Mouse (Mus musculus) stomach, embryonic 14.5 days (tissue): ENCODE results near the gene Slf1. TPM values are rescaled to one million over a fixed set of nuclear protein-coding genes. Genes with fewer than 3 reads are reported as not detected.
"Not testable (repeated sequence)": the region's sequence is repeated elsewhere in the genome, so short reads cannot be mapped to it uniquely, and the experiment has no call there.

Source experiments
- ATAC-seq: fragments of 200-750 bp; cut with Nextera tagmentation; 2 replicates; pipeline ENCODE4 v1.8.0; 2017; ENCODE audit warnings: low read depth, moderate TSS enrichment; ENCODE audit not compliant: insufficient number of reproducible peaks, insufficient read depth, low FRiP score
- H3K27ac ChIP-seq: fragments of 300-500 bp; sonication (generic); 2 replicates; pipeline ENCODE4 v1.5.1; 2014; ENCODE audit warnings: mild to moderate bottlenecking, low read length, moderate library complexity, mixed read lengths
- H3K27me3 ChIP-seq: fragments of 300-500 bp; sonication (generic); 2 replicates; pipeline ENCODE4 v1.6.1; 2014; ENCODE audit warnings: low read length, control low read depth, mixed read lengths; ENCODE audit not compliant: control insufficient read depth, insufficient read depth
- H3K36me3 ChIP-seq: fragments of 300-500 bp; sonication (generic); 2 replicates; pipeline ENCODE4 v1.6.1; 2014; ENCODE audit warnings: mild to moderate bottlenecking, control low read depth, low read length, moderate library complexity, mixed read lengths; ENCODE audit not compliant: control insufficient read depth, insufficient read depth
- H3K4me1 ChIP-seq: fragments of 300-500 bp; sonication (generic); 2 replicates; pipeline ENCODE4 v1.6.1; 2014; ENCODE audit warnings: low read length, control low read depth, mixed read lengths; ENCODE audit not compliant: control insufficient read depth, insufficient read depth
- H3K4me2 ChIP-seq: fragments of 300-500 bp; sonication (generic); replicated peaks from 2 replicates; pipeline ENCODE4 v1.6.1; 2014; ENCODE audit warnings: low read depth, low read length, control low read depth
- H3K4me3 ChIP-seq: fragments of 300-500 bp; sonication (generic); 2 replicates; pipeline ENCODE4 v1.5.1; 2014; ENCODE audit warnings: low read depth, low read length, control low read depth
- H3K9ac ChIP-seq: fragments of 300-500 bp; sonication (generic); replicated peaks from 2 replicates; pipeline ENCODE4 v1.6.1; 2014; ENCODE audit warnings: low read depth, mild to moderate bottlenecking, control low read depth, low read length, moderate library complexity, mixed read lengths
- H3K9me3 ChIP-seq: fragments of 300-500 bp; sonication (generic); 2 replicates; pipeline ENCODE4 v1.6.1; 2016; ENCODE audit warnings: low read depth, low read length, control low read depth; ENCODE audit not compliant: control insufficient read depth
- WGBS: fragments of 180-500 bp; shearing (Covaris S2); extraction: QIAGEN DNeasy Blood & Tissue Kit; methylation state at CpG from one replicate; pipeline ENCODE4 v1.1.7; 2014; 5-methylcytosine and 5-hydroxymethylcytosine counted together
- polyA plus RNA-seq: library from polyadenylated mRNA; unstranded; fragments of >200 nt; fragmentation: Nextera tagmentation; extraction: Ambion mirVana; gene quantifications from 2 replicates; pipeline ENCODE4 v1.2.1, GENCODE M21; 2014

Gene Slf1
- polyA plus RNA-seq, 1 experiment from 2014 or later, result 41.1 TPM

DNA sequence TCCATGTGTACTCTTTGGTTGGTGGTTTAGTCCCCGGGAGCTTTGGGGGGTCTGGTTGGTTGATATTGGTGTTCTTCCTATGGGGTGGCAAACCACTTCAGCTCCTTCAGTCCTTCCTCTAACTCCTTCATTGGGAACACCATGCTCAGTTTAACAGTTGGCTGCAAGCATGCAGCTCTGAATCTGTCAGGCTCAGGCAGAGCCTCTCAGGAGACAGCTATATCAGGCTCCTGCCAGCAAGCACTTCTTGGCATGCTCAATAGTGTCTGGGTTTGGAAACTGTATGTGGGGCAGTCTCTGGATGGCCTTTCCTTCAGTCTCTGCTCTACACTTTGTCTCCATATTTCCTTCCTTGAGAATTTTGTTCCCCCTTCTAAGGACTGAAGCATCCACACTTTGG lies 42.4 kb downstream of the Slf1 start:
- not testable (repeated sequence) for H3K9me3 ChIP-seq, ATAC-seq, H3K36me3 ChIP-seq, H3K9ac ChIP-seq, H3K27me3 ChIP-seq, H3K4me1 ChIP-seq, H3K4me2 ChIP-seq, H3K4me3 ChIP-seq, H3K27ac ChIP-seq
- 91% methylated on average over 1 of the region's 1 CpGs for WGBS

DNA sequence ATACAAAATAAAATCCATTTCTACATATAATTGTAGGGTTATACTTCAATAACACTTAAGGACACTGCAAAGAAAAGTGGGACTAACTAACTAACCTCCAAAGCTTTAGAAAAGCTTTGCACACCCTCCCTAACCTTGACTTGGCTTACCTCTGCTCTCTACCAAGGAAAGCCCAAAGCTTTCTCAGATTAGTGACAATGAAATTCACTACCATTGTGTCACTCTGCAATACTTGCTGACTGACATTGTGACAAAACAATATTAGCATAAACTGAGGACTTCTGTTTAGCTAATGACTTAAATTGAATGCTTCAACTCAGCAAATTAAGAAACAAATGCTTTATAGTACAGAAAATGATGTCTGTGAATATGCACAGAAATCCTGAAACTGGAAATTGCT lies 63.2 kb downstream of the Slf1 start:
- Histone ChIP-seq H3K4me3 (no peak overlapping the region), H3K27me3 (no peaks in the 10 kb centered on the region), H3K9ac (no peak overlapping the region), H3K36me3 (no peaks in the 10 kb centered on the region), H3K9me3 (peaks cover 3% of the 10 kb centered on the region; the same call in 1 of the 2 replicates), H3K4me1 (no peaks in the 10 kb centered on the region), H3K4me2 (no peak overlapping the region), H3K27ac (no peak overlapping the region)
- no peak for ATAC-seq

DNA sequence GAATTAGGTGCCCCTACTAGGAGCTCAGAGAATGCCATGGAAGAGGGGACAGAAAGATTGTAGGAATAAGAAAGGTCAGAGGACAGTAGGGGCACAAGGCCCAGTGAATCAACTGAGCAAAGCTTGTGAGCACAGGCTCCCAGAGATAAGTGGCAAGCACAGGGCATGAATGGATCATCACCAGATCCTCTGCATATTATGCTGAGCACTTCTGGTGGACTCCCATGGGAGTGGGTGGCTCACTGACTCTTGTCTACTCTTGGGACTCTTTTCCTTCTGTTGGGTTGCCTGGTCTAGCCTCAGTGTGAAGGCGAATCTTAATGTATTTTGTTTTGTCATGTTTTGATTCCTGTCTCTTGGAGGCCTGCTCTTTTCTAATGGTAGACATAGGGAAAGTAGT lies 66.4 kb downstream of the Slf1 start:
- H3K9me3 ChIP-seq, result no peaks in the 10 kb centered on the region
- H3K4me1 ChIP-seq, result no peaks in the 10 kb centered on the region
- H3K9ac ChIP-seq, result no peak overlapping the region
- WGBS, result 91% methylated on average over 1 of the region's 1 CpGs
- no peak overlapping the region for H3K4me2 ChIP-seq
- no peak overlapping the region for H3K4me3 ChIP-seq
- no peaks in the 10 kb centered on the region for H3K27me3 ChIP-seq
- H3K27ac ChIP-seq, result no peak overlapping the region
- ATAC-seq, result no peak
- no peaks in the 10 kb centered on the region; the same call in 1 of the 2 replicates for H3K36me3 ChIP-seq

DNA sequence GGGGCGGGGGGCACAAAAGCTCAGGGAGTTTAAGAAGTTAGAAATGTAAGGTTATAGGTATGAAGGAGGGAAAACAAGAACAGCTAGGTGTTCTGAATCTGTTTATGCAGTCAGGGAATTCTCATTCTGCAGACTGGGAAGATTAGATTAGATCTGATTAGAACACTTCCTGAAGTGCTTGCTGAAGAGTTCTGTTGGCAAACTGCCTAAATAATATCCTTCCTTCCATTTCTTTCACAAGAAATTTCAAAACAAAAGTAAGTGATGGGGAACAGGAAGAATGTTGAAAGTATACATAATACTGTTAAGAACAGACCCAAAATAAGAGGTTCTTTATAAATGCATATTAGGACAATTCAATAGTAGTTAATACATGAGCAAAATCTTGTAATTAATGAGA lies 72.1 kb downstream of the Slf1 start:
- WGBS, result 82% methylated on average over 1 of the region's 1 CpGs
- no peak overlapping the region for H3K4me3 ChIP-seq
- no peaks in the 10 kb centered on the region for H3K4me1 ChIP-seq
- H3K4me2 ChIP-seq, result no peak overlapping the region
- ATAC-seq, result no peak
- no peaks in the 10 kb centered on the region for H3K9me3 ChIP-seq
- H3K27ac ChIP-seq, result no peak overlapping the region
- H3K9ac ChIP-seq, result no peak overlapping the region
- H3K36me3 ChIP-seq, result no peaks in the 10 kb centered on the region; the same call in 1 of the 2 replicates
- no peaks in the 10 kb centered on the region for H3K27me3 ChIP-seq

DNA sequence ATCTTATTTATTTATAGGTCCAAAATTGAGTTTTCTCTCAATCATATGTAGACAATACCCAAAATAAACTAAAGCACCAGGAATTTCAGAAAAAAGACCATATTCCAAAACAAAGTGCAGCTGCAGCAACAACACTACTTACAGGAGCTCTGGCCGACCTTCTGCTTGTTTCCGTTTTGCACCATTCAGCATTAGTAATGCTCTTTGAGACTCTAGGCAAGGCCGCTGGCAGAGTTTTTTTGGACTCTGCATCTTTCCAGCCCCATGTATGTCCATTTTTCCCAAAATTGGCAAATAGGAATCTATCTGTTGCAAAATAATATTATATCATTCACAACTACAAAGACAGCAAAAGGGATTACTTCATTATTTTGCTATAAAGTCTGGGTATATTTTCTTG lies 85.5 kb downstream of the Slf1 start:
- Histone ChIP-seq H3K9ac (no peak overlapping the region), H3K36me3 (no peaks in the 10 kb centered on the region), H3K27ac (no peak overlapping the region), H3K27me3 (no peaks in the 10 kb centered on the region), H3K4me1 (peaks cover 4% of the 10 kb centered on the region; the same call in 1 of the 2 replicates), H3K4me2 (no peak overlapping the region), H3K4me3 (no peak overlapping the region), H3K9me3 (no peaks in the 10 kb centered on the region)
- 85% methylated on average over 3 of the region's 3 CpGs for WGBS
- no peak for ATAC-seq

DNA sequence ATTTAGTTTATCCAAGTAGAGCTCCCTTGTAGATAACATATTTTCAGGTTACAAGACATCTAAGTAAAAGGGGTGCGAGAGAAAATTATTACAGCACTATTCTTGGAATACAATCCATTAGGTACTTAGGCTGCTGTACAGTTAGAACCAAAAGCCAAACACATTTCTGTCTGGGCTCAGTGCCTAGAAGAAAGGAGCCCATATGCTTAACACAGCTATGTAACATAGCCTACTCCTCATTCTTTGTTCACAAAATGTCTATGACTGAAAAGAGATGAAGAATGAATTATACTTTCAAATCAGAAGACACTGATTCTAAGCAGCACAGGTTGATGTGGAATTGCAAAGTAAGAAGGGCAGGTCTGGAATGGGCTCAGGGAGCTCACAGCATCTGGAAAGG lies 86.8 kb downstream of the Slf1 start:
- Histone ChIP-seq H3K4me3 (no peak overlapping the region), H3K36me3 (no peaks in the 10 kb centered on the region), H3K9me3 (no peaks in the 10 kb centered on the region), H3K4me1 (peaks cover 4% of the 10 kb centered on the region; the same call in 1 of the 2 replicates), H3K27me3 (no peaks in the 10 kb centered on the region), H3K4me2 (no peak overlapping the region), H3K9ac (no peak overlapping the region), H3K27ac (0 out of 2 replicates have a peak overlapping the region, but pooled peaks have one; percentile 39)
- WGBS, result 51% methylated on average over 1 of the region's 1 CpGs
- no peak for ATAC-seq

DNA sequence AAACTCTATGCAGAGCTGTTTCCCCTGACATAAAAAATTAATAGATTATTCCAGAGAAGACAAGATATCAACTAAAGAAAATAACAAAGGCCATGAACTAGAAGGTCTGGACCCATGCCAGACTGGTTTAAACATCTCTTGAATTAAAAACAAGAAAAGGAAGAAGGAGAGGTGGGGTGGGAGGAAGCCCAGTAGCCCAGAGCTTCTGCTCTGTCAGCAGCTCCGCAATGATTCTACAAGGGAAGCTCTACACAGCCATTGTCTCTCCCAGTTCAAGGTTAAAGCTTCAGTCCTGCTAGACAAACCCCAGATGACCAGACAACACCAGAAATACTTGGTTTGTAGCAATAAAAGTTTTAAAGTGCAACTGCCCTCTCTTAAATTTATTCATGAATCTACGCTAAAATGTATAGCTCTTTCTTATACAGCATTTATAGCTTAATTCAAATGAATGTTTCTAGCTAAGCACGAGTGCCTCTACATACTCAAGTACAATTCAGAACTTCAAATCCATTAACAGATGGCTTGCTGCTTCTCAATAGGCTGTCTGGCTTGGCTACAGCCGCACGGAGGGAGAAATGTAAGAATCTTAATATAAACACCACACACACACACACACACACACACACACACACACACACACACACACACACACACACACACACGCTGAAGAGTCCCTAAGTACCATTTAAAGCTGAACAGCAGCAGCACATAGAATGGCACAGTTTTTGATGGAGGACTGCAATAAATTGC lies 87.9 kb downstream of the Slf1 start:
- Histone ChIP-seq H3K9ac (no peak overlapping the region), H3K9me3 (no peaks in the 10 kb centered on the region), H3K4me1 (peaks cover 4% of the 10 kb centered on the region; the same call in 1 of the 2 replicates), H3K4me2 (no peak overlapping the region), H3K27me3 (no peaks in the 10 kb centered on the region), H3K36me3 (no peaks in the 10 kb centered on the region), H3K4me3 (no peak overlapping the region), H3K27ac (peak overlapping the region; percentile 68)
- WGBS, result 50% methylated on average over 6 of the region's 6 CpGs
- no peak for ATAC-seq

DNA sequence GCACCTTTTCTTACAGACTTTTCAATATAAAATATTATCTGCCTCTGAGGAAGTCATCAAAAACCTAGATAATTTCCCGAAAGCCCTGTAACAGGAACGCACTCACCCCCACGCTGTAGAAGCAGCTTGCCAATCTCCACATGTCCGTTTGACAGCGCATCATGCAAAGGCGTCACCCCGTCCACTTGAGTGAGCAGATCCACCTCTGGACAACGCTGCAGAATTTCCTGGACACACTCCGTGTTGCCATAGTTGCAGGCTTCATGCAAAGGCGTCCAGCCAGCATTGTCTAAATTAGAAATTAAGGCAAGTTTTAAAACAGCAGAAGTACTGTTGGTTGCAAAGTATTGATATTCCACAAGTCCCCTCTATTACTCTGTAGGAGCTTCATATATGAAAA lies 88.9 kb downstream of the Slf1 start:
- Histone ChIP-seq H3K4me2 (no peak overlapping the region), H3K9me3 (no peaks in the 10 kb centered on the region), H3K4me3 (no peak overlapping the region), H3K36me3 (no peaks in the 10 kb centered on the region), H3K4me1 (peaks cover 4% of the 10 kb centered on the region; the same call in 1 of the 2 replicates), H3K9ac (no peak overlapping the region), H3K27ac (no peak overlapping the region), H3K27me3 (no peaks in the 10 kb centered on the region)
- no peak for ATAC-seq
- WGBS, result 80% methylated on average over 10 of the region's 10 CpGs

DNA sequence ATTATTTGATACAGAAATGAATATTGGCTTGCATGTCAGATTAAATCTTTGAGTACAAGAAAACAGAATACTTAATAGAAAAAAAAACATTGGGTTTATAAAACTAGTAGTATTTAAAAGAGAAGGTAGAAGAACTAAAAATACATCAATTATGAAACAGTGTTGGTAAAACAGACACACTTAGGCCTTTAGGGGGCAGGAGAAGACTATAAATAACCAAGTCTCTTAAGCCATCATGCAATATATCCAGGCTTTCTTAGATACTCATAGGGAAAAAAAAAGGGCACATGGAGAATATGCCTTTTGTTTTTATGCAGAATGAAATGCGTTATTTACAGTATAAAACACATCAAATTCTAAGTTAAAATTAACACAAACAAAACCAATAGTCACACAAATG lies 89.9 kb downstream of the Slf1 start:
- Histone ChIP-seq H3K9ac (no peak overlapping the region), H3K4me1 (peaks cover 4% of the 10 kb centered on the region; the same call in 1 of the 2 replicates), H3K9me3 (no peaks in the 10 kb centered on the region), H3K36me3 (no peaks in the 10 kb centered on the region), H3K4me2 (no peak overlapping the region), H3K4me3 (no peak overlapping the region), H3K27ac (no peak overlapping the region), H3K27me3 (no peaks in the 10 kb centered on the region)
- no peak for ATAC-seq
- 89% methylated on average over 1 of the region's 1 CpGs for WGBS
